Mouse (Mus musculus) frontal cortex, postnatal 36 days (tissue): ENCODE results near the gene Klrg2.
A peak's percentile ranks its signal among the peaks of the same experiment; 100 is the strongest.
"Not testable (repeated sequence)": the region's sequence is repeated elsewhere in the genome, so short reads cannot be mapped to it uniquely, and the experiment has no call there.

Experiments
- DNase-seq, 2 experiments: peaks; one replicate each; pipeline ENCODE4 v3.0.0; 2022; ENCODE audit warnings: low spot score in 2 of 2

Klrg2 gene

DNA sequence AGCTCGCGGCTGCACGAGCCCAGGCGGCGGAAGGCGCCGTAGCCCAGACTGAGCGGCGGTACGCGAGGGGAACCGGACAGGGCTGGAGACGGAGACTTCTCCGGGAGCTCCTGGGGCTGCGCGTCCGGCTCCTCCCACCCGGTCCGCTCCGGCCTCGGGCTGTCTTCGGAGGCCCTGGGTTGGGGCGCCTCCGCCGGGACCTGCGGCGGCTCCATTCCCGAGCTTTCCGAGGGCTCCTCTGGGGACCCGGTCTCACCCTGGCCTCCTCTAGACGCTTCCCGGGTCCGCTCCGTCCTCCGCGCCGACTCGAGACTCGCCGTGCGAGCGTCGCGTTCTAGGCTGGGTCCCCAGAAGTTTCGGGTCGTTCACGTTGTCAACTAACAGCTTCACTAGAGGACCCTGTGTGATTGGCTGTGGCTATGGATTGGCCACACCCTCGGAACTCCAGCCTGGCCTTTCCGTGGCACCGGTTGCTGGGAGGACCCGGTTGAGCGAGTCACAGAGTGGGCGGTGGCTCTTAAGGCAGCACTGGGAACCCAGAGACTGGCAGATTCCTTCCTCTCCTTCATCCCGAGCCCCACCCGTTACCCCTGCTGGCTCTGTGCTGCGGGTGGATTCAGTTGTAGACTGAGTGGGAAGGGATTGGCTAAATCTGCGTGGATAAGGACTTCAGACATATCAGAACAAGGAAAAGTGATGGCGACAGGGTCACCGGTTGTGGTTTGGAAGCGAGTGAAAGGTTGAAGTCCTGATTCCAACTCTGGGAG lies at the start of gene Klrg2:
Gene Klrg2, minus strand, starts transcription at position 391 of the 767 bp plus-strand sequence.
- peak in 1 of 2 experiments; percentile 15 for DNase-seq

DNA sequence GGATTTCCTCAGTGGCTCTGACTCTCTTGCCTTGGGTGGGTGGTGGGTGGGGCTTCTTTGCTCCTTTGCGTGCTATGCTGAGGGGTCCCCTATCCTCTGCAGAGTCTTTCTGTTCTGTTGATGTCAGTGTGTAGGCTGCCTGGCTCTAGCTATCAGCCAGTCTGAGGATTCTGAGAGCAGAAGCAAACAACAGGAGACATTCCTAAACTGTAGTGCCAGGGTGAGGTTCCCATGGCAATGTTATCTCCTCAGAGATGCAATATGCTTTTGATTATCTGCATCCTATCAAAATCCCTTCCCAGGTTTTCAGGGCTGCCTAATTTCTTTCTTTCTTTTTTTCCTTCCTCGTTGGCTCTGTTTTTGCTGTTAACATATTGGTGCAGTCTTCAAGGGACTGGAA lies 45.5 kb upstream of the Klrg2 start:
- no peak for DNase-seq

DNA sequence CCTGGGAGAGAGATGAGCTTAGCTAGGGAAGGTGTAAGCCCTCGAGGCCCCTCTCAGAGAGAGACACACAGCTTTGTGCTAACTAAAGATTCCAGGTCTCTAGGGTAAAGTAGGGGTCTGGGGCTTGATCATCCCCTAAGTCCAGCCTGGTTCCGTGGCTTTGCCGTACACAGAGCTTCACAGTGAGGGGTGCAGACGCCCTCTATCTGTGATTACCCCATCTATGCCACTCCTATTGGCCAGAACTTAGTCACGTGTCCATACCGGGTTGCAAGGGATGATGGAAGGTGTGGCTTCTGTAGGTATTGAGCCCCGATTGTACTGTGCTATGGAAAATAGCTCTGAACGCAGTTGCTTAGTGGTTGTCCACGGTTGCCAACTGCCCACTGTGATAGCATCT lies 40.6 kb upstream of the Klrg2 start:
- DNase-seq, result no peak

DNA sequence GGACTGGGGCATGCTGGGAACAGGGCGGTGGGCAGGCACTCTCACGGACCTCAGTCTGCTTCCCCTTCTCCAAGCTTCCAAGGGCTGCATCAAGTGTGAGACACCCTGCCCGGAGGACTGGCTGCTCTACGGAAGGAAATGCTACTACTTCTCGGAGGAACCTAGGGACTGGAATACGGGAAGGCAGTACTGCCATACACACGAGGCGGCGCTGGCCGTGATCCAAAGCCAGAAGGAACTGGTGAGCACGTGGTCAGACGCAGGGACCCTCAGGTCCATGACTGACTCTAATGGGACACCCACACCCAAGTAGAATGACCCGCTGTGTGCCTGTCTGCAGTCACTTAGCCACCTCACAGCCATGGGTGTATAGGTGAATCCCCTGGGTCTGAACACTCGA lies 39.7 kb upstream of the Klrg2 start:
- no peak for DNase-seq

DNA sequence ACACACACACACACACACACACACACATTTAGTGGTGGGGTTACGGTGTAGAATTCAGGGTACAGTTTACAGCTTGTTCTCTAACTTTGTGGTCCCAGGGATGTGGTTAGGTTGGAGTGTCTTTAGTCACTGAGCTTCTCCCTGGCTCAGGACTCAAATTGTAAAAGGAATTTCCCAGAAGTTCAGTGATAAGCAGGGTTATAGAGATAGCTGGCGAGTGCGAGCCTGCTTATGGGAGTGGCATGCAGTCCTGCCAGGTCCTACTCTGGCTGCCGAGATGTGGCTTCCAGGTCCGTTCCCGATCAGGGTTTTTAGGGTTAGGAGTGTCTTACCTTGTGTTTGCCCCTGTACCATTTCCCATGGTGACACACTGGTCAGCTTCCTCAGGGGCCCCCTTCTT lies 39.2 kb upstream of the Klrg2 start:
- no peak for DNase-seq

DNA sequence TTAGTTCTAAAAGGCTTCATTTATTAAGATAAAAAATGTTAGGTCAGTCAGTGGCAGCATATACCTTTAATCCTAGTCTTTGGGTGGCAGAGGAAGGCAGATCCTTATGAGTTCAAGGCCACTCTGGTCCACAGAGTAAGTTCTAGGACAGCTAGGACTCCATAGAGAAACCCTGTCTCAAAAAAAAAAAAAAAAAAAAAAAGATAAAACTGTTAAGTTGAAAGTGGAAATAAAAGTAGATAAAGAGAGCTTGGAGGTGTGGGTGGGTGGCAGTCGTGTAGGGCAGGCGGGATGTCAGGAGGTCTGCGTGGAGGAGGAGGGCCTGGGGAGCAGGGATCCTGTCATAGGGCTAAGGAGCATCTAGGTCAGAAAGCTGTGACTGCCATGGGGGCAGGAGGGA lies 35.0 kb upstream of the Klrg2 start:
- no peak for DNase-seq

DNA sequence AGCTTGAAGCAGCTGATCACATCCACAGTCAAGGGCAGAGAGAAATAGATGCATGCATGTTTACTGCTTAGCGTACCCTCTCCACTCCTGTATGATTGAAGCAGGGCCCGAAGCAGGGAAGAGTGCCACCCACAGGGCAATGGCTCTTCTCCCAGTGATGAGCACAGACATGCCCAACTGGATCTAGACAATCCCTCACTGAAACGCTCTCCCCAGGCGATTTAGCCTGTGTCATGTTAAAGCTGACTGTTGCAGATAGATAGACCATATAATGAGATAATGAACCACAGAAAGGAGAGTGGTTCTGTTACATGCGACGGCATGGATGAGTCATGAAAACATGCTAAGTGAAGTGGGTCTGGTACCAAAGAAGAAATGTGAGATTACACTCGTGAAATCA lies 34.2 kb upstream of the Klrg2 start:
- no peak for DNase-seq

DNA sequence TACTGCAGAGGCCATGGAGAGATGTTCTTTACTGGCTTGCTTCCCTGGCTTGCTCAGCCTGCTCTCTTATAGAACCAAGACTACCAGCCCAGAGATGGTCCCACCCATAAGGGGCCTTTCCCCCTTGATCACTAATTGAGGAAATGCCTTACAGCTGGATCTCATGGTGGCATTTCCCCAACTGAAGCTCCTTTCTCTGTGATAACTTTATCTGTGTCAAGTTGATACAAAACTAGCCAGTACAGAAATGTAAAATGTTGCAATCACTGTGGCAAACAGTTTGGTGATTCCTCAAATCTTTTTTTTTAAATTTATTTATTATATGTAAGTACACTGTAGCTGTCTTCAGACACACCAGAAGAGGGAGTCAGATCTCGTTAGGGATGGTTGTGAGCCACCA lies 33.4 kb upstream of the Klrg2 start:
- DNase-seq, result not testable (repeated sequence)

DNA sequence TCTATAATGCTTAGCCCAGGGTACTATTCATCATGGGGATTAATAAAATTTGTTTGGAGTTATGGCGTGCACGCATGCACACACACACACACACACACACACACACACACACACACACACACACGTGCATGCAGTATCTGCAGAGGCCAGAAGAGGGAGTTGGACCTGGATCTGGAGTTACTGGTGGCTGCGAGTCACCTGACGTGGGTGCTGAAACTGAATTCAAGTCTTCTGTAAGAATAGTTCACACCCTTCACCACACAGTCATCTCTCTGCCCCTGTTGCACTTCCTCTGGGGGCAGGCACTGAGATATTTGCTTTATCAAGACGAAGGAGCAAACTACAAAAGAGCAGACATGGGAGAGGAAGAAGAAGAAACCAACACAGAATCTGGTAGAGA lies 32.5 kb upstream of the Klrg2 start:
- no peak for DNase-seq

DNA sequence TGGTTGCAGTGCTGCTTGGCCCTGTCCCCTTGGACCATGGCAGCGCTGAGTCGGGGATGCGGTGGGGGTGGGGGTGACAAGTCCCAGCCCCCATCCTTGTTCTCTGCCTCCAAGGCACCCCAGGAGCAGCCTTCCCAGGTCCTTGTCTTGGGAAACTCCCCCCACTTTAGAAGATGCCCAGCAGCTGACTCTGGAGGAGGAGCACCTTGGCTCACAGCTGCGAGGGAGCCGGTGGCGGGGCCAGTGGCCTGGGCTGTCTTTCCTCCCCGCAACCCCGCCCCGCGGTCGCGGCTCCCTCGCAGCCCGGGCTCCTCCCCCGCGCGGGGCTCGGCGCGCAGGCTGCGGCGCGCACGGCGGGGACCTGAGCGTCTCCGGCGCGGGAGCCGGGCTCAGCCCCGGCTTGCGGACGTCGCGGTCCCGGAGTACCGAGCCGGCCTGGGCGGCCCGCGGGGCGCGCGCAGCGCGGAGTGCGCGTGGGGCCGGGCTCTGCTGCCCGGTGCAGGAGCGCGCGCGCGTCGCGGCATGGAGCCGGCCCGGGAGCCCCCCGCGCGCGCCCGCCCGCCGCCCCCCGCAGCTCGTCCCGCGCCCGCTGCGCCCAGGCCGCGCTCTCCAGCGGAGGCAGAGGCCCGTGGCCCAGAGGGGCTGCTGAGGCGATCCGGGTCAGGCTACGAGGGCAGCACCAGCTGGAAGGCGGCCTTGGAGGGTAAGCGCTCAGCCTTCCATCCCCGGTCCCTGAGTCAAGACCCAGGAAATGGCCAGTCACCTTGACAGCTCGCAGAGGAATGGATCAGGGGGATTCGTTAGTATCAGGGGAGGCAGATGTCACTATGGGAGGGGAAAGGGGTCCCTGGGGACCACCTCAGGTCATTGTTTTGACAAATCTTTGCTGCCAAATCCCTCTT lies 25.9 kb upstream of the Klrg2 start, which contains the start of gene Clec2l:
Gene Clec2l, plus strand, starts transcription at position 356 of the 902 bp plus-strand sequence.
- peak; percentile 47 to 58 for DNase-seq

DNA sequence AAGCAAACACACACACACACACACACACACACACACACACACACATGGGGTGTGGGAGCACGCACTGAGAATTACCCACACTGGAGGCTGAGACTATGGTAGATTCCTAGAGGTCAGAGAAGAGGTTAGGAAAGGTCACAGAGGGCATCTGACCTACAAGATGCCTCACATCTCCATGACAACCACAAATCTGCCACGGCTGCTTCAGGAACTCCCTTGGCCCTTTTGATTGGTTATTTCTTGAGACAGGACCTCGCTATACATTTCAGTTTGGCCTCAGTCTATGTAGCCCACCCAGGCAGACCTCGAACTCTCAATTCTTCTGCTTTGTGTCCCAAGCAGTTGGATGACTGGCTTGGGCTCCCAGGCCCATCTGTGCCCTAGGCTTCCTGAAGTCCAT lies 24.6 kb upstream of the Klrg2 start:
- DNase-seq, result no peak

DNA sequence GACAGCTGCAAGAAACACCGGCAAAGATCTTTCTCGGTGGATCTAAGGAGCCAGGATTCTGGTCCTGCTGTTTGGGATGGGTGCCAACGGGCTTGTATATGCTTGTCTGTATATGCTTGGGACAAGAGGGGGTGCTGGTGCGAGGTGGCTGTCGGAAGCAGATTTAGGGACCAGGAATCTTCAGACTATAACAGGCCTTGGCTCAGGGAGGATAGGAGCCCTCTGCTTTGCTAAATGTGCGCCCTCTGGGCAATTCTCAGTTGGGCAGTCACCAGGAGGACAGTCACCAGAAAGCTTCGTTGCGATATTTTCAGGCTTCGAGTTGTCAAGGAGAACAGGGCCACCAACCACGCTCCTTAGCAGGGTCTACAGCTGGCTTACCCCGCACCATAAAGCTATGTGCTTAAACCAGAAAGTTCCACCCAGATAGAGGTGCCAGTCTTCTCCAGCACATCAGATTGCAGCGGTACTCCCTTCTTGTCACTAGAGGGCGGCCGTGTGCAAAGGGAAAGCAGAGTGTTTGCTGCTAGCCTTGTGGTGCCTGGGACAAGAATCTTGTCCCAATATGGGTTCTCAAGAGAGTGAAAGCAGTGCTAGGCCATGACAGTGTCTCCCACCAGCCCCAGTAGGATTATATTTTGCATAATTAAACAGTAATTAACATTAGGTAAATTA lies 13.4 kb upstream of the Klrg2 start:
- DNase-seq, result peak; percentile 68 to 71

DNA sequence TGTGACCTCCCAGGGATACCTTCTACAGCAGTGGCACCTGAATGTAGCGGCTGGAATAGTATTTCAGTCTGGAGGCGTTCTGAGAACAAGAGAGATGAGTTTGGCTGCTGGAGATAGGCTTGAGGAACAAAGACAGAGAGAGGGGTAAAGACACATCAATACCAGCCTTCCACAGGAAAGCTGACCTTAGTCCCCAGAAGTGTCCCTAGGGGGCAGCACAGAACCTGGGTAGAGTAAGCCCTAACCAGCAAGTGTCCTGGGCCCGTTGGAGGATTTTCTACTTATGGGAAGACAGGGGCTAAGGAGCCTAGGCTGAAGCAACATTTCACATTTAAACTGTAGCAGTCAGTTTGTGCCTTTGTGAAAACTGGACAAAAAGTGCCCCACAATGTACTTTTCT lies 12.5 kb upstream of the Klrg2 start:
- no peak for DNase-seq

DNA sequence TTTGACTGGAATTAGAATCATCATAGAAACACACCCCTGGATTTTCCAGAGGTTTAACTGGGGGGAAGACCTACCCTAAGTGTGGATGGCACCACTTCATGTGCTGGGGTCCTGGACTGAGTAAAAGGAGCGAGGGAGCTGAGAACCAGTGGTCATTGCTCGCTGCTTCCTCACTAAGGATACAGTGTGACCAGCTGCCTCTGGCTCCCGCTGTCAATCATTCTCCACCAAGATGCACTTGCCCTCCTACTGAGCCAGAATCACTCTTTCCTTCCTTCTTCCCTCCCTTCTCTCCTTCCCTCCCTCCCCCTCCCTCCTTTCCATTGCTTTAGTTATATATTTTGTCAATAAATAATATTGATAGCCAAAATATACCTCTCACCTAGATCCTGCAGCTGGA lies 6.0 kb upstream of the Klrg2 start:
- DNase-seq, result no peak

DNA sequence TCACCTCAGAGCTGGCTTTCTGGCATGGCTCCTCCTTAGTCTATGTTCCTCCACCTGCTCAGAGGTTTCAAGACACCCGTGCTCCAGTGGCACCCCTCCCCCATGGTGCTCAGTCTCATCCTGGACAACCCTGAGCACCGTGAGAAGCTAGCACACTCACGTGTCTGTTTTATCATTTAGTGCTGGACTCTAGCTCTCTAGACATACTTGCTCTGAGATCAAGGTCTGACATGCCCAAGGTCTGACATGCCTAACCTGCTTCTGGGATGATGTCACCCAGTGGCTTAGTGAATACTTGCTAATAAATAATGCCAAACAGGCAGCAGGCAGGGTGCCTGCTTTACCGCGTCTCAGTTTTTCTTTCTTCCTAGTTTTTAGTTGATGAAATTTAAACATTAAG lies 5.6 kb upstream of the Klrg2 start:
- DNase-seq, result no peak

DNA sequence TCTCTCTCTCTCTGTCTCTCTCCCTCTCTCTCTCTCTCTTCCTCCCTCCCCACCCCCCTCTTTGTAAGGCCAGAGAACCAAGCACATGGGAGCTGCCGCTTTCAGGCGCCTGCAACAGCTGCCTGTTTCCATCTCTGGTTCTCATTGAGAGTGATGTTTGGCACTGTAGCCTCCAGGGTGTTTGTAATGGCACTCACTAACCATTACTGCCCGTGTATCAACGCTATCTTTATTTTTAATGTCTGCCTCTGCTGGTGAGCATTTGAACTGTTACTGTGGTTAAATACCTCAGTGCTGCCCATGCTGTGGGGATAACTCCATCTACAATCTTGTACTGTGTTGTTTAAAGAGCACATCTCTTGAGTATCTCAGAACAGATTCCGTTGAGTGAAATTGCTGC lies 4.6 kb upstream of the Klrg2 start:
- no peak for DNase-seq

DNA sequence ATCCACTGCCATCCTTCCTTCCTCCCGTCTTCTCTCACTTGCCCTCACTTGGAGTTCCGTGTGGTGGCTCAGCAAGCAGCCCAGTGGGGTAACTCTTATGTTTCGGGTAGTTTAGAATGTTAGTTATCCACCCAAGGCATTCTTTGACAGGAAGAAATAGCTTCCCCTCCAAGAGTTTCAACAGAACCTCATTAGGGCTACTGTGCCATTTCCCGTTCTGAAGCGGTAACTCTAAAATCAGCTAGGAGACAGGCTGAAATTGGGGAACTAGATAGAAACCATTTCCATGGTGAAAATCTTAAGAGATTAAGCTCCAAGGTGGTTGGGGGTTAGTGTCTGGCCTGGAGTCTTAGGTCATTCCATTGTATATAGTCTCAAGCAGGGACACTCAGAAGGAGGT lies 4.2 kb upstream of the Klrg2 start:
- DNase-seq, result no peak

DNA sequence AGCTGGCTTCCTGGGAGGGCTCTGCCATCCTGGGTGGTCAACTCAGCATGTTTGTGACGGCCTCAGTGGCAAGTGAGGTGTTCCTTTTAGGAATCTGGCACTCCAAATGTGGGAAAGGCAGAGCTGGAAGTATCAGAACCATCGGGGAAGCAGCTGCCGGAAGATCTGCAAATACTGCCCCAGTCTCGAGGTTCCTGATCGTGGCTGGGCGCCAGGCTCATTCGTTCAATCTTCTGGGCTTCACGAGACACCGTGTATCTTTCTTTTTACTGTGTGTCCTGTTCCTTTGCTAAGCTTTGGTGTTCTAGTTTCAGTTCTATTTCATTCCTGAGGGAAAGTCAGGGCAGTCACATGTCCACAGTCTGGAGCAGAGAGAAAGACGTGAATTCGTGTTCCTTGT lies 3.4 kb upstream of the Klrg2 start:
- no peak for DNase-seq

DNA sequence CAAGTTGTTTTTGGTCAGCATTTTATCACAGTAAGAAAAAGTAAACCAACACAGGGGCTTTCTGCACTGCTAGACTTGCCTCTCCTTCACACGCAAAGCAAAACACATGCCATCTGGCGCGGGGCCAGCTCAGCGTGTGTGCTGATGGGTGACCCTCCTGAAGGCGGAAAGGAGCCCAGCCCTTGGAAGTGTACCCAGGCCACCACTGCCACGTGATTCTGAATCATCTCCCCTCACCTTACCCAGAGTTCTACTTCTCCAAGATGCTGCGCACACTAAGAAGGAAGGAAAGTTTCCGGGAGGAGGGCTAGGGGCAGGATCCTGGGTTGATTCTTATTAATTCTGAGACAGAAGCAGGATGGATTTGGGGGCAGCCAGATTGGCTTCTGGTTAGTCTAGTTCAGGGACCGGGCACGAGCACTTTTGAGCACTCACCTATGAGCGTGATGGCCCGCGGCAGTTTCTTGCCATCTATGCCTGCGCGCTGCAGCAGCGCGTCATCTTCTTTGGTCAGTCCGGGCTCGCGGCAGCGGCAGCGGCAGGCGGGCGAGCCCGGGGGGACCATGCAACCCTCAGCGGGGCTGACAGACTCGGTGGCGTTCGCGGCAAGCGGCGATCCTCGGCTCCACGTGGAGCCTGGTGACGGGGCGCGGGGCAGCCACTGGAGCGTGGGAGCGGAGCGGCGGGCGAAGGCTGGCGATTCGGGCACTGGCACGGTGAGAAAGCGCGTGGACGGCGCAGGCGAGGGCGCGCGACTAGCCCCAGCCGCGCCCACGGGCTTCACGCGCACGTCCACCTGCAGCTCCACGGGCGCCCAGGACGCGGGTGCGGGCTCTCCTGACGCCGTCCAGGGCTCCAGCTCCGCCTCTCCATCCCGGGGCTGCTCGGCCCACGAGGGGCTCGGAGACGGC lies 846 bp downstream of the Klrg2 start:
- DNase-seq, result peak in 1 of 2 experiments; percentile 19

DNA sequence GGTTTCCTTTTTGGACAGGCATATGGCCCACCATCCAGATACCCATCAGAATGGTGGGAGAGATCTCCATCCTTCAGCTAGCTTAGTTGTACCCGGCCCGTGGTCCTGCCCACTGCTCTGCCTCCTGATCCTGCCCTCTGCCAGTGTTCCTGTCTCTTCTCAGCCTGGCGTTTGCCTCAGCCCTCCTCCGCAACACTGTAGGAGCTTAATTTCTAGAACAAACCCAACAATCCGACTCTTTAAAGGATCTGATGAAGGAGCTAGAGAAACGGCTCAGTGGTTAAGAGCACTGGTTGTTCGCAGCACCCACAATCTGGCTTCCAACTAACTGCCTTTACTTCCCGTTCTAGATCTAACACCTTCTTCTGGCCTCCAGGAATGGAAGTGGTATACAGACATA lies 2.6 kb downstream of the Klrg2 start:
- DNase-seq, result no peak

DNA sequence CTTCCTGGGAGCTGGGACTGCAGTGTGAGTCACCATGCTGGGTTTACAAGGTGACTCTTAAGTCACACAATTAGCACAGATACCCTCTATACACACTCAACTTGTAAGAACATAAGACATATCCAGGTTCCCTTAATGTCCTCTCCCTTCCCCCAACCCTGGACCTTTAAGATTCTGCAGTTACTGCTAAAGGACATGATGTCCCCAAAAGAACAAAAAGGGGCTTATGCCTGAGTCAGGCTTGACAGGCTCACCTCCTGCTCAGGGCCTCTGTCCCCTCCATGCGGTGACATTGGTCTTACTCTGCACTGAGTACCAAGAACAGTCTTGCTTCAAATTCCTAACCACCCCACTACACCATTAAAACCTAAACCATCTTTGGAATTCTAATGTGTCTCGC lies 4.2 kb downstream of the Klrg2 start:
- DNase-seq, result no peak
